Mouse (Mus musculus) kidney, embryonic 16.5 days (tissue): ENCODE measurements around the gene Stk4. TPM values are rescaled to one million over a fixed set of nuclear protein-coding genes. Genes with fewer than 3 reads are reported as not detected.
A peak's percentile ranks its signal among the peaks of the same experiment; 100 is the strongest.
"Not testable (repeated sequence)": the region's sequence is repeated elsewhere in the genome, so short reads cannot be mapped to it uniquely, and the experiment has no call there.

Experiments used
- ATAC-seq: fragments of 200-750 bp; cut with Nextera tagmentation; 2 replicates; pipeline ENCODE4 v1.8.0; 2017; ENCODE audit warnings: moderate TSS enrichment; ENCODE audit not compliant: low FRiP score, low TSS enrichment
- H3K27ac ChIP-seq: fragments of 300-500 bp; sonication (generic); 2 replicates; pipeline ENCODE4 v1.5.1; 2014; ENCODE audit warnings: low read length
- H3K27me3 ChIP-seq: fragments of 300-500 bp; sonication (generic); 2 replicates; pipeline ENCODE4 v1.6.1; 2014; ENCODE audit warnings: low read length, control low read depth, mixed read lengths; ENCODE audit not compliant: insufficient read depth
- H3K36me3 ChIP-seq: fragments of 300-500 bp; sonication (generic); 2 replicates; pipeline ENCODE4 v1.6.1; 2014; ENCODE audit warnings: low read length, control low read depth, mixed read lengths; ENCODE audit not compliant: insufficient read depth
- H3K4me1 ChIP-seq: fragments of 300-500 bp; sonication (generic); 2 replicates; pipeline ENCODE4 v1.6.1; 2014; ENCODE audit warnings: low read length, control low read depth, mixed read lengths; ENCODE audit not compliant: insufficient read depth
- H3K4me2 ChIP-seq: fragments of 300-500 bp; sonication (generic); replicated peaks from 2 replicates; pipeline ENCODE4 v1.6.1; 2014; ENCODE audit warnings: low read depth, low read length
- H3K4me3 ChIP-seq: fragments of 300-500 bp; sonication (generic); 2 replicates; pipeline ENCODE4 v1.5.1; 2014; ENCODE audit warnings: mild to moderate bottlenecking, low read length
- H3K9ac ChIP-seq: fragments of 300-500 bp; sonication (generic); replicated peaks from 2 replicates; pipeline ENCODE4 v1.6.1; 2014; ENCODE audit warnings: low read length
- H3K9me3 ChIP-seq: fragments of 300-500 bp; sonication (generic); 2 replicates; pipeline ENCODE4 v1.6.1; 2016; ENCODE audit warnings: low read length, control low read depth
- WGBS: fragments of 180-500 bp; shearing (Covaris S2); extraction: QIAGEN DNeasy Blood & Tissue Kit; methylation state at CpG from one replicate; pipeline ENCODE4 v1.1.7; 2014; 5-methylcytosine and 5-hydroxymethylcytosine counted together
- polyA plus RNA-seq: library from polyadenylated mRNA; unstranded; fragments of >200 nt; fragmentation: Nextera tagmentation; extraction: Ambion mirVana; gene quantifications from 2 replicates; pipeline ENCODE4 v1.2.1, GENCODE M21; 2015

Gene Stk4
- polyA plus RNA-seq, 1 experiment from 2014 or later = 22.8 TPM

DNA sequence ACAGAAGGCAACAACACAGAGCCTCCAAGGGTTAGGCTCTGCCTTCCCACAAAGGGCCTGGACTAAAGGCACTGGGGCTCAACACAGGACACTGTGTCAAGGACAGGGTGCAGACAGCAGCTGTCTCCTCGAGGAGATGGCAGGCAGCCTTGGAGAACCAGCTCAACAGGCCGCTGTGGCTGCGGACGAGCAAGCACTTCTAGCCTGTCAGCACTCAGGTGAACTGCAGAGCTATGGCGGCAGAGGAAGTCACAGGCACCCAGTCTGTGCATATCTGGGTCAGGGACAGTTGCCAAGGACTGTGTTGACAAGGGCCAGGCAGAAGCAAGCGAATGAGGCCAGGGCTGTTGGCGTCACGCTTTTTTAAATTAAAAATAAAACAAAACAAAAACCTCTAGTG lies 16.4 kb upstream of the Stk4 start:
- 91% methylated on average over 8 of the region's 8 CpGs for WGBS
- Histone ChIP-seq H3K36me3 (peaks cover 56% of the 10 kb centered on the region), H3K27me3 (no peaks in the 10 kb centered on the region), H3K4me3 (no peak overlapping the region), H3K4me2 (no peak overlapping the region), H3K27ac (no peak overlapping the region), H3K4me1 (no peaks in the 10 kb centered on the region), H3K9me3 (no peaks in the 10 kb centered on the region), H3K9ac (no peak overlapping the region)
- no peak for ATAC-seq

DNA sequence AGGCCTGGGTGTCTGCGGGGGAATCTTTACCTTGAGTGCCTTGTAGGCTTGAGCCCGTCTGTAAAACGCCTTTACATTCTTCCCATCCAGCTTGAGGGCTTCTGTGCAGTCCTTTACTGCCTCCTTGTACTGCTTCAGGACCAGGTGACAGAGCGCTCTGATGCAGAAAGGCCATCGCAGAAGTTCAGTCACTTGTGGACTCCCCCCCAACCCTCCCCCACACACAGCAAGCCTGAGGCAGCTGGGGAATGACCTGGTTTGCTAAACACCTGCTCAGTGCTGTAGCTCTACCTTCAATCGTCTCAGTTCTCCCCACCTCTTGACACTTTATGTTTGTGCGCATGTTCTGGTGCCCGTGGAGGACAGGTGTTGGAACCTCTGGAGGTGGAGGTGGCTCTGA lies 15.5 kb upstream of the Stk4 start:
- Histone ChIP-seq H3K36me3 (peaks cover 64% of the 10 kb centered on the region), H3K4me1 (no peaks in the 10 kb centered on the region), H3K4me3 (no peak overlapping the region), H3K4me2 (no peak overlapping the region), H3K27me3 (no peaks in the 10 kb centered on the region), H3K27ac (no peak overlapping the region), H3K9me3 (no peaks in the 10 kb centered on the region), H3K9ac (no peak overlapping the region)
- 88% methylated on average over 8 of the region's 8 CpGs for WGBS
- ATAC-seq = no peak

DNA sequence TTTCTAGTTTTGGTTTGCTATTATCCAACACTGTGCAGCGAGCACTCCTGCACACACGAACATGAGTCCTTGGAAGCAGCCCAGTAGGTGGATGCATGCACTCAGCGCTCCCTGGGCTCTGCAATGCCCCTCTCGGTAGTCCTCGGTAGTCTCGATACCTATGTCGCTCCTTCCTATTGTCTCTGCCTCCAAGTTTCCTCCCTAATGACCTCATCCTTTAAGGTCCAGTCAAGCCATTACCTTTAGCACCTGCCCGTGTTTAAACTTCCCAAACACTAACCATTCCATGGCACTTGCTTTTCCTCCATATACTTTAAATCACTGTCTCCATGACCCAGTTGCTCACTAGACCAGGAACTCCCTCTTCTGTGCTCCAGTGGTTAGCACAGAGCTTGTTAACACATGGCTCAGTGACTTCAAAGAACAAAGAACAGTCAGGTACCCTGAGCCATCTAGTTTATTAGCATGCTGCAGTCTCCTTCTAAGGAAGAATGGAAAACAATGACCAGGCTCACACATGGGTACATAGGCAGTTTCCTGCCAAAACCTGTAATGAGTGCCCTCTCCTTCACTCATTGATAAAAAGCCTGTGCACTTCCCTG lies 10.4 kb upstream of the Stk4 start:
- Histone ChIP-seq H3K9me3 (no peaks in the 10 kb centered on the region), H3K36me3 (peaks cover 77% of the 10 kb centered on the region), H3K9ac (no peak overlapping the region), H3K4me1 (no peaks in the 10 kb centered on the region), H3K27me3 (no peaks in the 10 kb centered on the region), H3K4me2 (no peak overlapping the region), H3K4me3 (no peak overlapping the region), H3K27ac (peak overlapping the region; percentile 39; the same call in 1 of the 2 replicates)
- peak; percentile 79 for ATAC-seq
- 77% methylated on average over 8 of the region's 8 CpGs for WGBS

DNA sequence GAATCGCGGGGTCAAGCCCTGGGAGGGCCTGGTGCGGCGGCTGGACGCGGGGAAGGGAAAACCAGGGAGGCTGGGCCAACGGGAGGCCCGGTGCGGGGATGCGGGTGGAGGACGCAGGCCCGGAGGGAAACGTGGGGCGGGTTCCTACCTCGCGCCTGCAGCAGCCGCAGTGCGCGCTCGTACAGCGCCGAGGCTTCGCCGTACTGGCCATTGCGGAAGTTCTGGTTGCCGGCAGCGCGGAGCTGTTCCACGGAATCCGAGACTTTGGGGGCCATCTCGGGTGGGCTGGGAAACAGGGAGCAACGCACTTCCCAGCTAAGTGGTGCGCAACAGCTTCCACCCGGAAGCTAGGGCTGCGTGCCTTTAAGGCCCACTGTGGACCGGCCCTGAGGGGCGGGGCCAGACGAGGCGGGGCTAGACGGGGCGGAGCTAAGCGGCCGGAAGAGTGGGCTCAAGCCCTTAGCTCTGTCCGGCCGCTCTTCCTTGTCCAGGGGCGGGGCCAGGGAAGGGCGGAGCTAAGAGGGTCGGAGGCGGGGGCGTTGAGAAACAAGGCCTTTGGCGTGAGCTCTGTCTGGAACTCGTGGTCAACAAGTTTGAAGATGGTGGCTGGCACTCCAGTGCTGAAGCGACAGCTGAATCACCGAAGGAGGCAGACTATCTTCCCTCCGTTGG lies 779 bp downstream of the Stk4 start, which contains the start of gene Tomm34:
Gene Tomm34 (minus strand): TSS at position 405 of the 672 bp plus-strand sequence.
- Histone ChIP-seq H3K9me3 (no peaks in the 10 kb centered on the region), H3K27me3 (no peaks in the 10 kb centered on the region), H3K27ac (peak within 1 kb of the TSS; percentile 77), H3K9ac (peak within 1 kb of the TSS; percentile 92), H3K36me3 (peaks cover 6% of the 10 kb centered on the region), H3K4me3 (peak within 1 kb of the TSS; percentile 92), H3K4me1 (peaks cover 40% of the 10 kb centered on the region), H3K4me2 (peak within 1 kb of the TSS; percentile 85)
- under 1% methylated on average over 51 of the region's 55 CpGs for WGBS
- peak; percentile 98 for ATAC-seq

DNA sequence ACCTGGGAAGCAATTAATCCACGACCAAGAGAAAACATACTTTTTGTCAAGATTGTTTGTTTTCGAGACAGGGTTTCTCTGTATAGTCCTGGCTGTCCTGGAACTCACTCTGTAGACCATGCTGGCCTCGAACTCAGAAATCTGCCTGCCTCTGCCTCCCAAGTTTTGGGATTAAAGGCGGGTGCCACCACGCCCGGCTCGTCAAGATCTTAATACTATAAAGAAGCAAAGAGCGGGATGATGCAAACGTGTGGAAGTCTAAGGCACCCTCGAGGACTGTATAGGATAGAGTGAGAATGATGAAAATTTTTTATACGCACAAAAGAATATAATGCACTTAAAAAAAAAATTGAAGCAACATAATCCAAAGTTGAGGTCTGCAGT lies 1.3 kb downstream of the Stk4 start:
- H3K9ac ChIP-seq = 0 out of 2 replicates have a peak overlapping the region, but pooled peaks have one; percentile 38
- peak overlapping the region; percentile 85 for H3K4me2 ChIP-seq
- not testable (repeated sequence) for H3K36me3 ChIP-seq, H3K27me3 ChIP-seq, H3K9me3 ChIP-seq, ATAC-seq
- 78% methylated on average over 11 of the region's 11 CpGs for WGBS
- peak overlapping the region; percentile 92 for H3K4me3 ChIP-seq
- peaks cover 40% of the 10 kb centered on the region for H3K4me1 ChIP-seq
- peak overlapping the region; percentile 62; the same call in 1 of the 2 replicates for H3K27ac ChIP-seq

DNA sequence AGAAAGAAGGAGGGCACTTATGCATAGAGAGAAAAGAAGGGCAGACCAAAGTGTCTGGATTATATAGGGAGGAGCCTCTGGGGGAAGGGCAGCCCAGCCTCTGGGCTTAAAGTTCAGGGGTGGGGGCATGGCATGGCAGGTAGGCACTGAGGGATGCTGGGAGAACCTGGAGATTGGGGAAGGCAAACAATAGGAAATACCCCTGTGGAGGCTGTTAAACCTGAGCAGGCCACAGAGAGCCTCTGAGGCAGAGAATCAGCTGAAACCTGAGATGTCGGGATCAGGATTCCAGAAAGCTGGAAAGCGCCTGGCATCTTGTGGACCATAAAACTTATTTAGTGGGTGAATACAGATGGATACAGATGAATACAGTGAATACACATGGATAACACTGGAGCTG lies 2.0 kb downstream of the Stk4 start:
- Histone ChIP-seq H3K9ac (no peak overlapping the region), H3K27me3 (no peaks in the 10 kb centered on the region), H3K36me3 (no peaks in the 10 kb centered on the region), H3K4me2 (no peak overlapping the region), H3K4me1 (peaks cover 40% of the 10 kb centered on the region), H3K9me3 (no peaks in the 10 kb centered on the region), H3K27ac (peak overlapping the region; percentile 32; the same call in 1 of the 2 replicates), H3K4me3 (no peak overlapping the region)
- ATAC-seq = no peak
- 34% methylated on average over 2 of the region's 2 CpGs for WGBS

DNA sequence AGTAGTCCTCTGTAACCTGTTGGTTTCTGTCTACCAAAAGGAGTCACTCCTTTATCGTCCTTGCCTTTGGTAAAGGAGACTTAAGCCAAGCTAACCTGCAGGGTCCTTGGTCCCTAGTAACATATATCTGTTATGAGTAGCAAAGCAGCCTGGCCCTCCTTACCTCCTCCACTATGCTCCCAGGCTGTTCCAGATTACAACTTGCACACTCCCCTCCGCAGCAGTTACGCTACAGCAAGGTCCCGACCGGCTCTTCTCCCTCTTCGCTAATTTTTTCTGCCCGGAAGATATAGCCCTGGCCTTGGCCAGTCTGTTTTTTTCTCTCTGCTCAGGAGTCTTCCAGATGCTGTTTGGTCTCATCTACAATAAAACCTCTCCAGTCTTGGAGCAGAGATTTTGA lies 3.0 kb downstream of the Stk4 start:
- no peak for ATAC-seq
- Histone ChIP-seq H3K36me3 (no peaks in the 10 kb centered on the region), H3K4me2 (no peak overlapping the region), H3K27ac (no peak overlapping the region), H3K9ac (no peak overlapping the region), H3K9me3 (no peaks in the 10 kb centered on the region), H3K27me3 (no peaks in the 10 kb centered on the region), H3K4me1 (peaks cover 35% of the 10 kb centered on the region), H3K4me3 (no peak overlapping the region)
- WGBS = 81% methylated on average over 7 of the region's 7 CpGs

DNA sequence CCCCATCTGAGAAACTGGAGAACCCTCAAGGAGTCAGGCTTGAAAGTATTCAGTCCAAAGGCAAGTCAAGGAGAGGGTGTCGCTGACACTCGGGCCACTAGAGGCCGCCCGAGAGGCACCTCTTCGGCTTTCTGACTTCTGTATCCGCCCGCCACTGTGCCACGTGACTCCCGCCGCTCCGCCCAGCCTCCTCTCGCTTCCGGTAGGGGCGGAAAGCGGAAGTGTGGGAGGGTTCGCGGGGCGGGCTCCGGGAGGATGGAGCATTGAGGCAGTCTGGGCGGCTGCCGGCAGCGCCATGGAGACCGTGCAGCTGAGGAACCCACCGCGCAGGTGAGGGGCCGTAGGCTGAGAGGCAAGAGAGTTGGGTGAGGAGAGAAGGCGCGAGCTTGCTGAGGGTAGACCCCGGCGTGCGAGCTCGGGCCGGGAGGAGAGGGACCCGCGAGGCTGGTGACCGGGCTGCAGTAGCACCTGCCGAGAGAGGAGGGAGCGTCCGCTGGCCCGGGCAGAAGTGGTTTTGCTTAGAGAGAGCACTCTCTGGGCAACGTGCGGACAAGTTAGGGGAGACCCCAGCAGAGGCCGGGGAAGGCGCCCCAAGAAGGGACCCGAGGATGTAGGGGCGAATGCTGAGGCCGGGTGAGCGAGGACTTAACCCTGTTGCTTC lies 3.9 kb downstream of the Stk4 start:
- WGBS = under 1% methylated on average over 48 of the region's 48 CpGs
- peak; percentile 75 for ATAC-seq
- H3K27me3 ChIP-seq = no peaks in the 10 kb centered on the region

DNA sequence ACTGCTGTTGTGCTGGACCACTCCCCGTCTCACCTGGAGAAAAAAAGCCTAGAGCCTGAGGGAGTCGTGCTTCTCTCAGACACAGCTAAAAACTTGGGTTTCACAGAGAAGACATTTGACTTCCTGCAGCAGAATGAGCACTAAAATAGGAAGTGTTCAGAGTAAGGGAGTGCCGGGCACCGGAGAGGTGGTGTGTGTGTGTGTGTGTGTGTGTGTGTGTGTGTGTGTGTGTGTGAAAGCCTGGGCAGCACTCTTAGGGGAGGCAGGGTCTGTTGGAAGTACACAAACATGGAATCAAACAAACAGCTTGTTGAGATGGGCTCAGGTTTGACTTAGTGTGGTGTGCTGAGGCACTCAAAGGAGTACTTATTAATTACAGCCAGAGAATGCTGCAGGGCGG lies 5.0 kb downstream of the Stk4 start:
- peak overlapping the region; percentile 89 for H3K4me3 ChIP-seq
- H3K27ac ChIP-seq = no peak overlapping the region
- no peaks in the 10 kb centered on the region for H3K9me3 ChIP-seq
- WGBS = 28% methylated on average over 5 of the region's 5 CpGs
- H3K4me1 ChIP-seq = peaks cover 16% of the 10 kb centered on the region
- peak overlapping the region; percentile 87 for H3K9ac ChIP-seq
- ATAC-seq = no peak
- H3K36me3 ChIP-seq = no peaks in the 10 kb centered on the region; the same call in 1 of the 2 replicates
- no peaks in the 10 kb centered on the region for H3K27me3 ChIP-seq
- peak overlapping the region; percentile 94 for H3K4me2 ChIP-seq

More for the DNA sequence above, 3.9 kb downstream of the Stk4 start:
- peak overlapping the region; percentile 89 for H3K4me3 ChIP-seq
- H3K9ac ChIP-seq = peak overlapping the region; percentile 87
- no peaks in the 10 kb centered on the region for H3K9me3 ChIP-seq
- peaks cover 26% of the 10 kb centered on the region for H3K4me1 ChIP-seq
- peak overlapping the region; percentile 94 for H3K4me2 ChIP-seq
- H3K27ac ChIP-seq = peak overlapping the region; percentile 62
- H3K36me3 ChIP-seq = no peaks in the 10 kb centered on the region
